Mouse (Mus musculus): ENCODE measurements around the gene Pkp3. TPM values are rescaled to one million over a fixed set of nuclear protein-coding genes. Genes with fewer than 3 reads are reported as not detected.
A peak's percentile ranks its signal among the peaks of the same experiment; 100 is the strongest.

Pkp3 gene
- polyA plus RNA-seq, 1 experiment, result not detected

GRCm38 (mm10) chr7:141064175-141064574, 13.8 kb upstream of the Pkp3 start:
- Histone ChIP-seq H3K27ac (replicated peaks; ENCODE audit: low read depth, low read length) (no peak overlapping the region), H3K4me1 (ENCODE audit: control insufficient read depth, insufficient read depth, insufficient read length, low read length) (no peaks in the 10 kb centered on the region), H3K4me3 (ENCODE audit: insufficient read depth, low read depth, low read length) (no peak overlapping the region)

DNA sequence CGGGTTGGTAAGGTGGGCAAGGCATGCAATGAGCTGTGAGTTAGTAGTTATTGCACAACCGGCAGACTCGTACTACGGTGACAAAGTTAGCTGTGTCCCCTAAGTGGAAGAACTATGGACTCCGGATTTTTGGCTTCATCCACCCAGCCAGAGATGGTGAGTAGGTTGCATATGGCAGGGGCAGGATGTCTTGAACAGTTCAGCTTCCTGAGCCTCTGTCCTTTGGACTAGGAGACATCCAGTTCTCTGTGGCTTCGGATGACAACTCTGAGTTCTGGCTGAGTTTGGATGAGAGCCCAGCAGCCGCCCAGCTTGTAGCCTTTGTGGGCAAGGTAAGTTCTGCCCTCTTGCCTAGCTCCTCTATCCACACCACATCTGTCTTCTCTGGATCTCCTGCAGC, 13.4 kb upstream of the Pkp3 start:
- Histone ChIP-seq H3K4me3 (ENCODE audit: insufficient read depth, low read depth, low read length) (no peak overlapping the region), H3K27ac (replicated peaks; ENCODE audit: low read depth, low read length) (no peak overlapping the region), H3K4me1 (ENCODE audit: control insufficient read depth, insufficient read depth, insufficient read length, low read length) (no peaks in the 10 kb centered on the region)

DNA sequence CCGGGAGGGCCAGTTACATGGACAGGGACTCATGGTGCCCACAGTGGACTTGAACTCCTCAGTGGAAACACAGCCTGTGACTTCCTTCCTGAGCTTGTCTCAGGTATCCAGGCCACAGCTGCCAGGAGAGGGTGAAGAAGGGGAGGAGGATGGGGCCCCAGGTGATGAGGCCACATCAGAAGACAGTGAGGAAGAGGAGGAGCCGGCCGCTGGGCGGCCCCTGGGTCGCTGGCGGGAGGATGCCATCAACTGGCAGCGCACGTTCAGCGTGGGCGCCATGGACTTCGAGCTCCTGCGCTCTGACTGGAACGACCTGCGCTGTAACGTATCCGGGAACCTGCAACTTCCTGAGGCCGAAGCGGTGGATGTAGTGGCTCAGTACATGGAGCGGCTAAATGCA, 9.7 kb upstream of the Pkp3 start:
- Histone ChIP-seq H3K4me3 (ENCODE audit: insufficient read depth, low read depth, low read length) (no peak overlapping the region), H3K4me1 (ENCODE audit: control insufficient read depth, insufficient read depth, insufficient read length, low read length) (no peaks in the 10 kb centered on the region), H3K27ac (replicated peaks; ENCODE audit: low read depth, low read length) (no peak overlapping the region)

- Histone ChIP-seq H3K4me1 (ENCODE audit: control insufficient read depth, insufficient read depth, insufficient read length, low read length) (no peaks in the 10 kb centered on the region), H3K27ac (replicated peaks; ENCODE audit: low read depth, low read length) (no peak overlapping the region), H3K4me3 (ENCODE audit: insufficient read depth, low read depth, low read length) (peak overlapping the region; percentile 36)
Measured at GRCm38 (mm10) chr7:141070058-141070862, 7.8 kb upstream of the Pkp3 start.

- no peaks in the 10 kb centered on the region for H3K4me1 ChIP-seq (ENCODE audit: control insufficient read depth, insufficient read depth, insufficient read length, low read length)
- H3K4me3 ChIP-seq (ENCODE audit: insufficient read depth, low read depth, low read length), result no peak overlapping the region
- no peak overlapping the region for H3K27ac ChIP-seq (replicated peaks; ENCODE audit: low read depth, low read length)
Measured at GRCm38 (mm10) chr7:141072017-141072745, 5.8 kb upstream of the Pkp3 start.

DNA sequence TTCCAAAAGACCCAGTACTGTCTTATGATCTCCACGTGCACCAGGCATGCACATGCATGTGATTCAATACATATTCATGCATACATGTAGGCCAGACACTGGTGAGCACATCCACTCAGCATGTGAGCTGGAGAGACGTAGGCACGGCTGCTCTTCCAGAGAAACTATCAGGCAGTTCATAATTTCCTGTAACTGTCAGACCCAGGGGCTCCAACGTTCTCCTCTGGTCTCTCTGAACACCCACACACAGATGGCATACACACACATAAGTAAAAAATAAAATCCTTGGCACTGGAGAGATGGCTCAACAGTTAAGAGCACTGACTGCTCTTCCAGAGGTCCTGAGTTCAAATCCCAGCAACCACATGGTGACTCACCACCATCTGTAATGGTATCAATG, 4.2 kb upstream of the Pkp3 start:
- Histone ChIP-seq H3K4me3 (ENCODE audit: insufficient read depth, low read depth, low read length) (no peak overlapping the region), H3K27ac (replicated peaks; ENCODE audit: low read depth, low read length) (no peak overlapping the region), H3K4me1 (ENCODE audit: control insufficient read depth, insufficient read depth, insufficient read length, low read length) (no peaks in the 10 kb centered on the region)

DNA sequence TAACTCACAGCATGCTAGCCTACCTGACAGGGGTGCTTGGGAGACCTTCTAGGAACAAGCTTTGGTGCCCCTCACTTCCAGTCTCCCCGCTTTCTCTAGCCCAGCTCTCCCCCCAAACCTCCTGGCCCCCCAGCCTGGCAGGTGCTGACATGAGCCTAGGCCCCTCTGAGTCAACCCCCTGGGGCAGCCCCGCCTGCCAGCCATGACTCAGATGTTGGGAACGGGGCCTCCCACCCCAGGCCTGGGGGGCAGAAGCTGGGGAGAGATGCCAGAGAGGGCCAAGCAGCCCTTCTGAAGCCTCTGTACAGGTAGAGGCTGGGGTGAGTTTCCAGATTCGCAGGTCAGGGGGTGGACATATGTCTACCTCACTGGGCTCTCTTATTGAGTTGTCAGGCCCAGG, 858 bp downstream of the Pkp3 start:
- Histone ChIP-seq H3K4me1 (ENCODE audit: control insufficient read depth, insufficient read depth, insufficient read length, low read length) (0 out of 2 replicates have a peak, but pooled peaks cover 2% of the 10 kb centered on the region), H3K27ac (replicated peaks; ENCODE audit: low read depth, low read length) (no peak overlapping the region), H3K4me3 (ENCODE audit: insufficient read depth, low read depth, low read length) (no peak overlapping the region)

GRCm38 (mm10) chr7:141079481-141080449, 1.7 kb downstream of the Pkp3 start:
- Histone ChIP-seq H3K27ac (replicated peaks; ENCODE audit: low read depth, low read length) (no peak overlapping the region), H3K4me1 (ENCODE audit: control insufficient read depth, insufficient read depth, insufficient read length, low read length) (0 out of 2 replicates have a peak, but pooled peaks cover 2% of the 10 kb centered on the region), H3K4me3 (ENCODE audit: insufficient read depth, low read depth, low read length) (no peak overlapping the region)

- H3K4me1 ChIP-seq (ENCODE audit: control insufficient read depth, insufficient read depth, insufficient read length, low read length), result no peaks in the 10 kb centered on the region
- no peak overlapping the region for H3K4me3 ChIP-seq (ENCODE audit: insufficient read depth, low read depth, low read length)
- no peak overlapping the region for H3K27ac ChIP-seq (replicated peaks; ENCODE audit: low read depth, low read length)
Measured at GRCm38 (mm10) chr7:141087894-141088293, 9.9 kb downstream of the Pkp3 start.

DNA sequence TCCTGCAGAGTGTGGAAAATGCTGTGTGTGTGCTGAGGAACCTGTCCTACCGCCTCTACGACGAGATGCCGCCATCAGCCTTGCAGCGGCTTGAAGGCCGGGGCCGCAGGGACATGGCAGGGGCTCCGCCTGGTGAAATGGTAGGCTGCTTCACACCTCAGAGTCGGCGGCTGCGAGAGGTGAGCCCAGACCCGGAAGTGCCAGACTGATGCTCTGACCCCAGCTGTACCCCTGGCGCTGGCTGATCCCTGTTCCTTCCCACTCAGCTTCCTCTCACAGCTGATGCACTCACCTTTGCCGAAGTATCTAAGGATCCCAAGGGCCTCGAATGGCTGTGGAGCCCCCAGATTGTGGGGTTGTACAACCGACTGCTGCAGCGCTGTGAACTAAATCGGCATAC, 10.5 kb downstream of the Pkp3 start:
- H3K4me1 ChIP-seq (ENCODE audit: control insufficient read depth, insufficient read depth, insufficient read length, low read length), result no peaks in the 10 kb centered on the region
- no peak overlapping the region for H3K27ac ChIP-seq (replicated peaks; ENCODE audit: low read depth, low read length)
- H3K4me3 ChIP-seq (ENCODE audit: insufficient read depth, low read depth, low read length), result peak overlapping the region; percentile 2; the same call in 1 of the 2 replicates

GRCm38 (mm10) chr7:141090228-141090627, 12.2 kb downstream of the Pkp3 start:
- peaks cover 3% of the 10 kb centered on the region; the same call in 1 of the 2 replicates for H3K4me1 ChIP-seq (ENCODE audit: control insufficient read depth, insufficient read depth, insufficient read length, low read length)
- no peak overlapping the region for H3K27ac ChIP-seq (replicated peaks; ENCODE audit: low read depth, low read length)
- H3K4me3 ChIP-seq (ENCODE audit: insufficient read depth, low read depth, low read length), result no peak overlapping the region

- Histone ChIP-seq H3K27ac (replicated peaks; ENCODE audit: low read depth, low read length) (no peak overlapping the region), H3K4me3 (ENCODE audit: insufficient read depth, low read depth, low read length) (no peak overlapping the region; the same call in 1 of the 2 replicates), H3K4me1 (ENCODE audit: control insufficient read depth, insufficient read depth, insufficient read length, low read length) (peaks cover 3% of the 10 kb centered on the region; the same call in 1 of the 2 replicates)
Measured at GRCm38 (mm10) chr7:141092051-141092735, 14.2 kb downstream of the Pkp3 start.

DNA sequence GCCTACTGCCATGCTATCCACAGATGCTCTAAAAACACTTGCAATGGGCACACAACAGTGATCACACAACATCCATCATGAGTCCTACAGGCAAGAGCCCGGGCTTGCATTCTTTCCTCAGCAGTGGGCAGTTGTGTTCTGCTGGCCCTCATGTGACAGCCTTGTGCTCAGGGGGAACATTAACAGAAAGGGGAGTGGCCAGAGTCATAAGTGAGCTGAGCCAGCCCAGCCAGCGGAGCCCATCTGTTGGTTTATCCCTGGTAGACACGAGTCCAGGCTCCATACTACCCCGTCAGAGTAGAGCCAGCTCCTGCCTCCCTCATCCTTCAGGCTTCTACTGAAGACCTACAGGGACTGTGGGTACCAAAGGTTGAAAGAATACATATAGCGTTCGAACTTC, 15.9 kb downstream of the Pkp3 start:
- no peak overlapping the region for H3K27ac ChIP-seq (replicated peaks; ENCODE audit: low read depth, low read length)
- no peak overlapping the region for H3K4me3 ChIP-seq (ENCODE audit: insufficient read depth, low read depth, low read length)
- peaks cover 3% of the 10 kb centered on the region; the same call in 1 of the 2 replicates for H3K4me1 ChIP-seq (ENCODE audit: control insufficient read depth, insufficient read depth, insufficient read length, low read length)

DNA sequence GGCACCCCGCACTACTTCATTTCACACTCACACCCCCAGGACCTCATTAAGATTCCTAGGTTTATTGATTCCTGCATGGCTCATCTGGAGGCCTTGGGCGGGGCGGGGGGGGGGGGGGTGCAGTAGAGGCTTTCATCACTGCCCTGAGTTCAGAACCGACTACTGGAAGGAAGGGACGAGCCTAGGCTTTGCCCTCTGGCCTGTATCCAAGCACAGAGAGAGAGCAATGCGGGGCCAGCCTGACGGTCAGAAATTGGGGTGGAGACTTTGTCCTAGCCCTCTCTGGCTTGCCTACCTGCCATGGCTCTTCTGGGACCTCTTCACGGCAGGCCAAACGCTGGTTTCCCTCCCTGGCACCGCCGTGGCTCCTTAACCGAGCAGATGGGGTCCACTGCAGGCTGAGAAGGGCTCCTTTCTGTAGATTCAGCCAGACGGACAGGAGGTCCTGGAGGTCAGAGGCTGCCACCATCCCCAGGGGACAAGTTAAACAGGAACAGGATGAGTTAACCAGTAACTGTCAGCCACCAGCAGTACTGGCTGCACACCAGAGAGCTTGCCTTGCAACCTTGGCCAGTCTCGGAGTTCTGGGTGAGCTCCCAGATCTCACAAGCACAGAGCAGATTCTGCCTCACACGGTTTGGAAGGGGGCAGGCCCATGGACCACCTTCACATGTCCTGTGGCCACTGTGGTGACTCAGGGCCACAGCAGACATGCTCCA, 16.6 kb downstream of the Pkp3 start:
- no peak overlapping the region for H3K27ac ChIP-seq (replicated peaks; ENCODE audit: low read depth, low read length)
- H3K4me1 ChIP-seq (ENCODE audit: control insufficient read depth, insufficient read depth, insufficient read length, low read length), result peaks cover 3% of the 10 kb centered on the region
- no peak overlapping the region for H3K4me3 ChIP-seq (ENCODE audit: insufficient read depth, low read depth, low read length)

Measured in brown adipose tissue, adult 24 weeks (tissue).